Mouse (Mus musculus): ENCODE measurements around the gene Ngdn. TPM values are rescaled to one million over a fixed set of nuclear protein-coding genes. Genes with fewer than 3 reads are reported as not detected.
"Not testable (repeated sequence)": the region's sequence is repeated elsewhere in the genome, so short reads cannot be mapped to it uniquely, and the experiment has no call there.

Gene Ngdn
- 28.8 and 32.0 TPM in 2 replicates for polyA plus RNA-seq (2015; fragmentation: Nextera tagmentation; extraction: Ambion mirVana)

DNA sequence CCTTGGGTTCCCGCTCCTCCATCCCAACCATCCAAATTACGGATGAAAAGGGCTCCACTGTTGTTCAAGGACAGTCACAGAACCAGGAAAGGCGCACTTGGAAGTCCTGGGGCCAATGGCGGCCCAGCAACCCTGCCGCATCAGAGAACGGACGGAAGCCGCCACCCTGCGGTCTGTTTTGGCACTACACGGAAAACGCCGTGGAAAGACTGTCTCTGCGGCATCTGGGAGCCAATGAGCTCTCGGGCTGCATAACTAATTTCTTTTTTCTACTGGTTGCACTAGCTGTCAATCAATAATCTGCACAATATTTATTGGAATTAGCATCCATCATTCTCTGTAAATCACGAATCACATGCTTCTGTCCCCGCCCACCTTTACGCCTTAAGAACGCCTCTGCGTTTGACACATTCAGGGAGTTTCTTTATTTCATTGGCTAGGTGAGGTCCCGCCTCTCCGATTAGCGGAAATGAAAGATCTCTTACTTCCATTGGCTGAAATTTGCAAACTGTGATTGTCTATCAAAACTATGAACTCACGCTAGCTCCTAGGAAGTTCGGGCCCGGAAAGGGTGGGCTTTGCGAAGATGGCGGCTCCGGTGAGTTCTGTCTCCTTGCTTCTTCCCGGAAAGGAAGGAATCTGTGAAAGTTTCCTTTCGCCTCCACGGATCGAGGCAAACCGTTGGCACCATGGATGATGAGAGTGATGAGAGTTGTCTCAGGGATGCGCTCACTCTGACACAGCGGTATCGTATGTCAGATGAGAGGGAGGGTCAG, at the start of gene Ngdn:
Gene Ngdn, plus strand, starts transcription at position 464 of the 776 bp plus-strand sequence.
- WGBS (ENCODE audit: insufficient replicate concordance), result under 1% methylated on average over 36 of the region's 36 CpGs
- ATAC-seq (ENCODE audit: low read depth), result peak; percentile 94
- Histone ChIP-seq H3K9me3 (replicated peaks; ENCODE audit: control insufficient read depth, low read length) (no peaks in the 10 kb centered on the region), H3K27ac (ENCODE audit: low read length) (peak within 1 kb of the TSS; percentile 86), H3K27me3 (ENCODE audit: control insufficient read depth, insufficient read depth, low read depth, low read length) (no peaks in the 10 kb centered on the region), H3K4me3 (ENCODE audit: low read depth, low read length) (peak within 1 kb of the TSS; percentile 95), H3K9ac (ENCODE audit: low read depth, low read length) (peak within 1 kb of the TSS; percentile 84), H3K36me3 (ENCODE audit: control insufficient read depth, insufficient read depth) (peaks cover 7% of the 10 kb centered on the region; the same call in 1 of the 2 replicates), H3K4me1 (ENCODE audit: control insufficient read depth, low read depth, low read length) (peaks cover 9% of the 10 kb centered on the region), H3K4me2 (ENCODE audit: low read depth, low read length) (peak within 1 kb of the TSS; percentile 97)

DNA sequence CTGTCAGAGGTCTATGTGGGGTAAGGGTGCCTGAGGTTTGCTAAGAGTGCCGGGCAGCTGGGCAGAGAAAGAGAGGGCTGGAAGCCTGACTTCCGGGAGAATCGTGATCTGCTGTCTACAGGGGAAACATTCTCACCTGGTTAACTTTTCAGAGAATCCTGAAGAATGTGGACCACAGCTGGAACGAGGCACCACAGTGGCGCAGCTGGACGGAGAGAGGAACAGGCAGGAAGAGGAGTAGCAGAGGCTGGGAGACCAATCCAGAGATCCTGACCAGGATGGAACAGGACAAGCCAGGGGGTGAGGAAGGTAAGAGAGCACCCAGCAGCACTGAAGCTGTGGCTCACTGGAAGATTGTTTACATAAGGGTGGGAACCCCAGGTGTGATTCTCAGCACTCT, 49.6 kb upstream of the Ngdn start:
- Histone ChIP-seq H3K27ac (ENCODE audit: low read length) (no peak overlapping the region), H3K27me3 (ENCODE audit: control insufficient read depth, insufficient read depth, low read depth, low read length) (no peaks in the 10 kb centered on the region), H3K4me3 (ENCODE audit: low read depth, low read length) (no peak overlapping the region), H3K4me1 (ENCODE audit: control insufficient read depth, low read depth, low read length) (no peaks in the 10 kb centered on the region), H3K9ac (ENCODE audit: low read depth, low read length) (no peak overlapping the region), H3K36me3 (ENCODE audit: control insufficient read depth, insufficient read depth) (no peaks in the 10 kb centered on the region), H3K9me3 (replicated peaks; ENCODE audit: control insufficient read depth, low read length) (no peaks in the 10 kb centered on the region), H3K4me2 (ENCODE audit: low read depth, low read length) (no peak overlapping the region)
- ATAC-seq (ENCODE audit: low read depth), result no peak
- WGBS (ENCODE audit: insufficient replicate concordance), result 53% methylated on average over 6 of the region's 6 CpGs

DNA sequence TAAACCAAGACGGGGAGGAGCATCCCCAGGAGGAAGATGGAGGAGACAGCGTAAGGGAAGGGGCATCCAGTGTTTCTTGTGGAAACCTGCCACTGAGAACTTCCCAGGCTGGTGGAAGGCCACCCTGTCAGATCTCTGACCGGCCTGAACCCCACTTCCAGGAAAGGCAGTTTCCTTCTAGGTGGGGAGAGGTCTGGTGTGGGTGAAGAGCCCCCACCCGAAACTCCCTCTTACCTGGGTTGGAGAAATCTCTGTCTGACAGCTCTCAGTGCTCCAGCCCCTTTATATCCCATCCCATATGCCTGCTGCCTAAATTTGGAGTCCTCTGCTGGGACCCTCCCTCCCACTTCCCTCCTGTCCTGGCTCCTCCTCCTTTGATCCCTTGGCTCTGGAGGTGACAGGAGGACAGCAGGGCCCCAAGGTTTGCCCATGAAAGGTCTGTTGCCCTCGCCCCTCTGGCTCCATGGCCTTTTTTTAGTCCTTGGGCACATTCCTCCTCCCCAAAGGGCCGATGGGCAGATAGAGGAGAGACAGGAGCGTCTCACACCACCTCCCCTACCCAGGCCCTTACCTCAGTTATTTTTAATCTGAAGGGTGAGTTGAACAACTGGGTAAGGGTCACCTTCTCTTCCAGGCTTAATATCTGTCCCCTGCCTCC, 48.8 kb upstream of the Ngdn start, which contains the start of gene Myh6:
Gene Myh6, minus strand, starts transcription at position 608 of the 658 bp plus-strand sequence.
- no peak for ATAC-seq (ENCODE audit: low read depth)
- H3K9me3 ChIP-seq (replicated peaks; ENCODE audit: control insufficient read depth, low read length), result no peaks in the 10 kb centered on the region
- H3K4me3 ChIP-seq (ENCODE audit: low read depth, low read length), result no peak within 1 kb of the TSS

DNA sequence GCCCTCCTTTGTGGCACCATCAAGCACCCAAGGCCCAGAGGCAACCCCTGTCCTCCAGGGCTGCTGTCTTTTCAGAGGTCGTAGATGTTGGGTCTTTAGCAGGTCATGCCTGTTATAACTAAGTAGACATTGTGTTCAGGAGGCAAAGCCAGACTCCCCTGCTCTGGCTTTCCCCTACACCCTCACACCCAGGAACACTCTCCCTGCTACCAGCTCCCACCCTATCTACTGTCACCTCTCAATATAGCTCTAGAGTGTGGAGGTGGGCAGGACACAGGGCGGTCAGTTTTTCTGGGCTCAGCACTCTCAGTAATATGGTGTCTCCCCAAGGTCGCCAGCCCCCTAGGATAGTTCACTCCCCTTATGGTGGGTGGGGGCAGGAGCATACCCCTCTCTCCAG, 47.4 kb upstream of the Ngdn start:
- WGBS (ENCODE audit: insufficient replicate concordance), result 73% methylated on average over 3 of the region's 3 CpGs
- no peak for ATAC-seq (ENCODE audit: low read depth)
- Histone ChIP-seq H3K4me3 (ENCODE audit: low read depth, low read length) (no peak overlapping the region), H3K36me3 (ENCODE audit: control insufficient read depth, insufficient read depth) (no peaks in the 10 kb centered on the region), H3K4me1 (ENCODE audit: control insufficient read depth, low read depth, low read length) (no peaks in the 10 kb centered on the region), H3K9me3 (replicated peaks; ENCODE audit: control insufficient read depth, low read length) (no peaks in the 10 kb centered on the region), H3K4me2 (ENCODE audit: low read depth, low read length) (no peak overlapping the region), H3K27me3 (ENCODE audit: control insufficient read depth, insufficient read depth, low read depth, low read length) (no peaks in the 10 kb centered on the region), H3K9ac (ENCODE audit: low read depth, low read length) (no peak overlapping the region), H3K27ac (ENCODE audit: low read length) (no peak overlapping the region)

More for the DNA sequence above, 48.8 kb upstream of the Ngdn start, which contains the start of gene Myh6:
- H3K36me3 ChIP-seq (ENCODE audit: control insufficient read depth, insufficient read depth), result no peaks in the 10 kb centered on the region
- H3K9ac ChIP-seq (ENCODE audit: low read depth, low read length), result no peak within 1 kb of the TSS
- H3K4me1 ChIP-seq (ENCODE audit: control insufficient read depth, low read depth, low read length), result no peaks in the 10 kb centered on the region
- 48% methylated on average over 7 of the region's 7 CpGs for WGBS (ENCODE audit: insufficient replicate concordance)
- no peak within 1 kb of the TSS for H3K27ac ChIP-seq (ENCODE audit: low read length)
- H3K27me3 ChIP-seq (ENCODE audit: control insufficient read depth, insufficient read depth, low read depth, low read length), result no peaks in the 10 kb centered on the region
- H3K4me2 ChIP-seq (ENCODE audit: low read depth, low read length), result no peak within 1 kb of the TSS

DNA sequence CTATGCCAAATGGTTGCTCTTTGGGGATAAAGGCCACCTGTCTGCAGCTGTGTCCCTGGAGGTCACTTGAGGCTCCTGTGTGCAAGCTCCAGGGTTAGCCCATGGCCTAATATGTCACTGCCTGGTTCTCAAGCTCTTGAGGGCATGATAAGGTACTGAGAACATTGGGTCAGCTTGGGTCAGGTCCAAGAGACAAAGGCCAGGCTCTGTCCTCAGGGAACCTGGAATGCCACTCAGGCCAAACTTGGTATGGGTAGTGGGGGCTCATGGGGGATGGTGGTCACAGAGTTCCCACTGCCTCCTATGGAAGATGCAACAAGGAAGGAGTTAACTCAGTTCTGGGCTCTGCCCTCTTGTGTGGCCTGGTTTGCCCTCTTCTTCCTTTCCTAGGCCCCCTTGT, 46.9 kb upstream of the Ngdn start:
- Histone ChIP-seq H3K4me2 (ENCODE audit: low read depth, low read length) (no peak overlapping the region), H3K36me3 (ENCODE audit: control insufficient read depth, insufficient read depth) (no peaks in the 10 kb centered on the region), H3K4me1 (ENCODE audit: control insufficient read depth, low read depth, low read length) (no peaks in the 10 kb centered on the region), H3K27ac (ENCODE audit: low read length) (no peak overlapping the region), H3K9me3 (replicated peaks; ENCODE audit: control insufficient read depth, low read length) (no peaks in the 10 kb centered on the region), H3K9ac (ENCODE audit: low read depth, low read length) (no peak overlapping the region), H3K27me3 (ENCODE audit: control insufficient read depth, insufficient read depth, low read depth, low read length) (no peaks in the 10 kb centered on the region), H3K4me3 (ENCODE audit: low read depth, low read length) (no peak overlapping the region)
- no peak for ATAC-seq (ENCODE audit: low read depth)

DNA sequence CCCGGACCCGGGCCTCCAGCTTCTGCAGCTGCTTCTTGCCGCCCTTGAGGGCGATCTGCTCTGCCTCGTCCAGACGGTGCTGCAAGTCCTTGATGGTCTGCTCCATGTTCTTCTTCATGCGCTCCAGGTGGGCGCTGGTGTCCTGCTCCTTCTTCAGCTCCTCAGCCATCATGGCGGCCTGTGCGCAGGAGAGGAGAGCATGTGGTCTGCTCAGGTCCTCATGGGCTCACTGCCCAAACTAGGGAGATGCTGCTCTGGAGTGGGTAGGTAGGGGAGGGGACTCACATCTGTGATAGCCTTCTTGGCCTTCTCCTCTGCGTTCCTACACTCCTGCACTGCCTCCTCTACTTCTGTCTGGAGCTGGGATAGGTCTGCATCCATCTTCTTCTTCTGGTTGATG, 42.5 kb upstream of the Ngdn start:
- WGBS (ENCODE audit: insufficient replicate concordance), result 77% methylated on average over 9 of the region's 11 CpGs

DNA sequence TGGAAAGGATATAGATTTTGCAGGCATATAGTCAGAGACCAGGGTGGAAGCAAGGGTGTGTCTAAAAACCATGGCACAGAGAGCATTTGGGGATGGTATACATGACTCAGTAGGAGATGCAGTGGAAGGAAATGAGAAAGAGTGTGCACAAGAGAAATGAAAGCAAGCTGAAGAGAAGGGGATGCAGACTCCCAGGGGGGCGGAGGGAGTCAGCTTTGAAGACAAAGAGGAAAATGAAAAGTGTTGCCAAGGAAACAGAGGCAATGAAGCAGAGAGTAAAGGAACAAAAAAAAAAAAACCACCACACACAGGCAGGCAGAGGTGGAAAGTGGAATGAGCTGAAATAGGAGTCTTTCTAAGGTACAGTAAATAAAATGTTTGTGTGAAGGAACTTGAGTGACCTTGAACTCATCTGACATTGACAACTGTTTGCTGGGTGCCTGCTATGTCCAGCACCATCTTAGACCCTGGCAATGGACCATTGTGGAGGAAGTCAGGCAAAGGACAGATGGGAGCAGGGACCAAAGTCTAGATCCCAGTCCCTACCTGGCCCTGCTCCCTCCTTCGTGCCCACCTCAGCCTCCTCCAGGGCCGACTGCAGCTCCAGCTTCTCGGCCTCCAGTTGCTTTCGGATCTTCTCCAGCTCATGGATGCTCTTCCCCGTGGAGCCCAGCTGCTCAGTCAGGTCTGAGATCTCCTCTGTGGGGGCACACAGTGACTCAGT, 41.0 kb upstream of the Ngdn start:
- Histone ChIP-seq H3K27ac (ENCODE audit: low read length) (no peak overlapping the region), H3K36me3 (ENCODE audit: control insufficient read depth, insufficient read depth) (no peaks in the 10 kb centered on the region), H3K9ac (ENCODE audit: low read depth, low read length) (no peak overlapping the region), H3K27me3 (ENCODE audit: control insufficient read depth, insufficient read depth, low read depth, low read length) (no peaks in the 10 kb centered on the region), H3K4me1 (ENCODE audit: control insufficient read depth, low read depth, low read length) (no peaks in the 10 kb centered on the region), H3K9me3 (replicated peaks; ENCODE audit: control insufficient read depth, low read length) (no peaks in the 10 kb centered on the region), H3K4me2 (ENCODE audit: low read depth, low read length) (no peak overlapping the region), H3K4me3 (ENCODE audit: low read depth, low read length) (no peak overlapping the region)
- WGBS (ENCODE audit: insufficient replicate concordance), result 59% methylated on average over 6 of the region's 6 CpGs
- no peak for ATAC-seq (ENCODE audit: low read depth)

More for the DNA sequence above, 42.5 kb upstream of the Ngdn start:
- not testable (repeated sequence) for H3K4me1 ChIP-seq (ENCODE audit: control insufficient read depth, low read depth, low read length); ATAC-seq (ENCODE audit: low read depth); H3K4me3 ChIP-seq (ENCODE audit: low read depth, low read length); H3K9ac ChIP-seq (ENCODE audit: low read depth, low read length); H3K27me3 ChIP-seq (ENCODE audit: control insufficient read depth, insufficient read depth, low read depth, low read length); H3K9me3 ChIP-seq (replicated peaks; ENCODE audit: control insufficient read depth, low read length); H3K4me2 ChIP-seq (ENCODE audit: low read depth, low read length); H3K27ac ChIP-seq (ENCODE audit: low read length); H3K36me3 ChIP-seq (ENCODE audit: control insufficient read depth, insufficient read depth)

DNA sequence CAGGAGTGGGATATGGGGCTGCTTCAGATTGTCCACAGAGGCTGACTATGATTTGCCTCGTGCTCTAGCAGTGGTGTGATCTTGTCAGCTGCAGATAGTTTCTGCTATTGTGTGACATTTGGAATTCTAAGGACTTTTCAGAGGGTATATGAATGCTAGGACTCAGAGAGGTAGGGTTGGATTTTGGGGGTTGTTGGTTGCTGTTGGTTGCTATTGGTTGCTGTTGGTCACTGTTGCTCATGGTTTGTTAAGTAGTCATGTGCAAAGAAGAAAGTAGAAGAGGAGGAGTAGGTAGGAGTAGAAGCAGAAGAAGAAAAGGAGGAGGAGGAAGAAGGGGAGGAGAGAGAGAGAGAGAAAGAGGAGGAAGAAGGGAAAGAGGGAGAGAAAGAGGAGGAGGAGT, 38.6 kb upstream of the Ngdn start, which contains the start of gene Gm17428:
Gene Gm17428, plus strand, starts transcription at position 301 of the 400 bp plus-strand sequence.
- ATAC-seq (ENCODE audit: low read depth), result no peak

More for the DNA sequence above, 38.6 kb upstream of the Ngdn start, which contains the start of gene Gm17428:
- Histone ChIP-seq H3K27ac (ENCODE audit: low read length) (no peak within 1 kb of the TSS), H3K36me3 (ENCODE audit: control insufficient read depth, insufficient read depth) (no peaks in the 10 kb centered on the region), H3K4me2 (ENCODE audit: low read depth, low read length) (no peak within 1 kb of the TSS), H3K9ac (ENCODE audit: low read depth, low read length) (no peak within 1 kb of the TSS), H3K27me3 (ENCODE audit: control insufficient read depth, insufficient read depth, low read depth, low read length) (no peaks in the 10 kb centered on the region), H3K9me3 (replicated peaks; ENCODE audit: control insufficient read depth, low read length) (no peaks in the 10 kb centered on the region), H3K4me3 (ENCODE audit: low read depth, low read length) (no peak within 1 kb of the TSS), H3K4me1 (ENCODE audit: control insufficient read depth, low read depth, low read length) (no peaks in the 10 kb centered on the region)
- WGBS (ENCODE audit: insufficient replicate concordance), result 42% methylated on average over 1 of the region's 1 CpGs
